Mouse (Mus musculus) MEL (cell line): ENCODE data around the gene Cryba2. TPM values are rescaled to one million over a fixed set of nuclear protein-coding genes. Genes with fewer than 3 reads are reported as not detected.

Source experiments
- DNase-seq: peaks from one replicate; pipeline ENCODE4 v3.0.0; 2011; ENCODE audit warnings: low read depth, low spot score
- H3K27ac ChIP-seq: 2 replicates; pipeline ENCODE4 v1.5.1; 2012; ENCODE audit warnings: low read depth, mild to moderate bottlenecking, control low read depth, low read length, moderate library complexity; ENCODE audit not compliant: control insufficient read depth
- H3K27me3 ChIP-seq, 2 experiments: fragments of 150-350 bp in 1 of 2; sonication (generic) in 1 of 2; 2 replicates each; pipeline ENCODE4 v1.6.1; 2012; ENCODE audit warnings: low read length in 2 of 2, mild to moderate bottlenecking in 2 of 2, improper control_type of control experiment in 1 of 2, moderate library complexity in 1 of 2; ENCODE audit not compliant: insufficient read depth in 2 of 2, control insufficient read depth in 1 of 2
- H3K36me3 ChIP-seq, 2 experiments: 2 replicates each; pipeline ENCODE4 v1.6.1; 2012 to 2014; ENCODE audit warnings: low read length in 2 of 2, improper control_type of control experiment in 1 of 2, inconsistent platforms in 1 of 2, mild to moderate bottlenecking in 1 of 2; ENCODE audit not compliant: insufficient read depth in 2 of 2, control insufficient read depth in 1 of 2
- H3K4me1 ChIP-seq, 2 experiments: fragments of 150-350 bp in 1 of 2; sonication (generic) in 1 of 2; 2 replicates each; pipeline ENCODE4 v1.6.1; 2012; ENCODE audit warnings: low read length in 2 of 2, improper control_type of control experiment in 1 of 2, mild to moderate bottlenecking in 1 of 2; ENCODE audit not compliant: insufficient read depth in 2 of 2, control insufficient read depth in 1 of 2
- H3K4me3 ChIP-seq, 2 experiments: fragments of 150-350 bp in 1 of 2; sonication (generic) in 1 of 2; 2 replicates each; pipeline ENCODE4 v1.5.1; 2012; ENCODE audit warnings: low read depth in 2 of 2, low read length in 2 of 2, mild to moderate bottlenecking in 2 of 2, moderate library complexity in 2 of 2, control low read depth in 1 of 2, improper control_type of control experiment in 1 of 2; ENCODE audit not compliant: control insufficient read depth in 1 of 2, insufficient read depth in 1 of 2
- H3K79me2 ChIP-seq: 2 replicates; pipeline ENCODE4 v1.6.1; 2012; ENCODE audit warnings: mild to moderate bottlenecking, low read length, moderate library complexity; ENCODE audit not compliant: control insufficient read depth, poor library complexity, insufficient read depth
- H3K9ac ChIP-seq: 2 replicates; pipeline ENCODE4 v1.6.1; 2012; ENCODE audit warnings: low read depth, mild to moderate bottlenecking, control low read depth, low read length, moderate library complexity; ENCODE audit not compliant: control insufficient read depth, poor library complexity, severe bottlenecking
- H3K9me3 ChIP-seq: fragments of 150-350 bp; sonication (generic); replicated peaks from 2 replicates; pipeline ENCODE4 v1.6.1; 2012; ENCODE audit warnings: mild to moderate bottlenecking, low read length, improper control_type of control experiment, moderate library complexity; ENCODE audit not compliant: insufficient read depth
- BHLHE40 ChIP-seq: IDR thresholded peaks from 2 replicates; pipeline ENCODE4 v1.6.1; 2012; ENCODE audit warnings: low read depth, mild to moderate bottlenecking, inconsistent platforms, low read length, improper control_type of control experiment, borderline replicate concordance
- CHD1 ChIP-seq: IDR thresholded peaks from 2 replicates; pipeline ENCODE4 v1.6.1; 2012; ENCODE audit warnings: low read depth, mild to moderate bottlenecking, inconsistent platforms, low read length, improper control_type of control experiment
- CHD2 ChIP-seq: IDR thresholded peaks from 2 replicates; pipeline ENCODE4 v1.6.1; 2011; ENCODE audit warnings: low read length, improper control_type of control experiment
- CTCF ChIP-seq, 3 experiments: IDR thresholded peaks in 2 of 3; conservative IDR thresholded peaks in 1 of 3; 2 replicates each; pipeline ENCODE4 v1.5.1; 2011 to 2012; ENCODE audit warnings: low read length in 3 of 3, low read depth in 2 of 3, mild to moderate bottlenecking in 2 of 3, improper control_type of control experiment in 1 of 3, inconsistent platforms in 1 of 3, mixed read lengths in 1 of 3, moderate library complexity in 1 of 3; ENCODE audit not compliant: control insufficient read depth in 1 of 3, insufficient read depth in 1 of 3, poor library complexity in 1 of 3, severe bottlenecking in 1 of 3
- GATA1 ChIP-seq: IDR thresholded peaks from 2 replicates; pipeline ENCODE4 v1.6.1; 2011; ENCODE audit warnings: low read depth, low read length, improper control_type of control experiment
- HCFC1 ChIP-seq: IDR thresholded peaks from 2 replicates; pipeline ENCODE4 v1.6.1; 2012; ENCODE audit warnings: low read depth, mild to moderate bottlenecking, inconsistent platforms, low read length, improper control_type of control experiment, moderate library complexity
- MAX ChIP-seq: IDR thresholded peaks from 2 replicates; pipeline ENCODE4 v1.6.1; 2011; ENCODE audit warnings: low read length, improper control_type of control experiment
- MAZ ChIP-seq: IDR thresholded peaks from 2 replicates; pipeline ENCODE4 v1.6.1; 2012; ENCODE audit warnings: low read depth, mild to moderate bottlenecking, inconsistent platforms, low read length, improper control_type of control experiment
- MEF2A ChIP-seq: IDR thresholded peaks from 2 replicates; pipeline ENCODE4 v1.6.1; 2014; ENCODE audit warnings: low read depth, mild to moderate bottlenecking, inconsistent platforms, low read length, improper control_type of control experiment; ENCODE audit not compliant: poor library complexity, insufficient replicate concordance, severe bottlenecking; ENCODE audit errors: extremely low read depth
- MYC ChIP-seq: IDR thresholded peaks from 2 replicates; pipeline ENCODE4 v1.6.1; 2011; ENCODE audit warnings: low read depth, mild to moderate bottlenecking, low read length, improper control_type of control experiment, moderate library complexity
- NRF1 ChIP-seq: IDR thresholded peaks from 2 replicates; pipeline ENCODE4 v1.6.1; 2014; ENCODE audit warnings: low read depth, mild to moderate bottlenecking, inconsistent platforms, low read length, improper control_type of control experiment, moderate library complexity; ENCODE audit not compliant: poor library complexity, insufficient read depth, severe bottlenecking
- POLR2A ChIP-seq, 2 experiments: IDR thresholded peaks; 2 replicates each; pipeline ENCODE4 v1.6.1; 2011 to 2012; ENCODE audit warnings: low read length in 2 of 2, mild to moderate bottlenecking in 2 of 2, control low read depth in 1 of 2, improper control_type of control experiment in 1 of 2, low read depth in 1 of 2, moderate library complexity in 1 of 2; ENCODE audit not compliant: control insufficient read depth in 1 of 2, insufficient read depth in 1 of 2, poor library complexity in 1 of 2
- POLR2AphosphoS5 ChIP-seq: IDR thresholded peaks from 2 replicates; pipeline ENCODE4 v1.6.1; 2012; ENCODE audit warnings: low read depth, borderline replicate concordance, mild to moderate bottlenecking, inconsistent platforms, low read length, moderate library complexity, mixed read lengths
- RAD21 ChIP-seq: IDR thresholded peaks from 2 replicates; pipeline ENCODE4 v1.6.1; 2011; ENCODE audit warnings: mild to moderate bottlenecking, low read depth, low read length, improper control_type of control experiment
- RCOR1 ChIP-seq: IDR thresholded peaks from 2 replicates; pipeline ENCODE4 v1.6.1; 2012; ENCODE audit warnings: low read depth, mild to moderate bottlenecking, inconsistent platforms, low read length, improper control_type of control experiment
- SMC3 ChIP-seq: IDR thresholded peaks from 2 replicates; pipeline ENCODE4 v1.6.1; 2011; ENCODE audit warnings: low read depth, low read length, improper control_type of control experiment
- TBP ChIP-seq: IDR thresholded peaks from 2 replicates; pipeline ENCODE4 v1.8.0; 2011; ENCODE audit warnings: low read depth, low read length, improper control_type of control experiment
- UBTF ChIP-seq: IDR thresholded peaks from 2 replicates; pipeline ENCODE4 v1.6.1; 2012; ENCODE audit warnings: low read depth, mild to moderate bottlenecking, inconsistent platforms, low read length, improper control_type of control experiment, moderate library complexity, borderline replicate concordance; ENCODE audit not compliant: insufficient read depth
- USF1 ChIP-seq: IDR thresholded peaks from 2 replicates; pipeline ENCODE4 v1.6.1; 2014; ENCODE audit warnings: low read depth, mild to moderate bottlenecking, inconsistent platforms, low read length, improper control_type of control experiment, moderate library complexity
- USF2 ChIP-seq, 2 experiments: IDR thresholded peaks; 2 replicates each; pipeline ENCODE4 v1.6.1; 2011 to 2012; ENCODE audit warnings: improper control_type of control experiment in 2 of 2, low read length in 2 of 2, borderline replicate concordance in 1 of 2, inconsistent platforms in 1 of 2, low read depth in 1 of 2, mild to moderate bottlenecking in 1 of 2; ENCODE audit not compliant: insufficient read depth in 1 of 2
- polyA plus RNA-seq, 2 experiments: library from polyadenylated mRNA; stranded (reverse) in 1 of 2; unstranded in 1 of 2; fragments of >175 nt in 1 of 2; fragments of >200 nt in 1 of 2; gene quantifications; 2 replicates each; pipeline versions ENCODE4 v1.2.1 to v1.2.4; 2012; ENCODE audit warnings: low replicate concordance in 2 of 2, low read depth in 1 of 2; ENCODE audit not compliant: insufficient read length in 2 of 2, insufficient read depth in 1 of 2, missing spikeins in 1 of 2
- total RNA-seq: library from RNA; depleted of rRNA; stranded (reverse); fragments of 300-350 nt; gene quantifications from 2 replicates; pipeline ENCODE4 v1.2.3, GENCODE M21; 2012

Gene Cryba2
- total and polyA plus RNA-seq, 3 experiments = not detected

GRCm38 (mm10) chr1:74861783-74862182 is 31.2 kb downstream of the Cryba2 start:
- Histone ChIP-seq H3K4me1 (no peaks in the 10 kb centered on the region), H3K9ac (no peak overlapping the region), H3K9me3 (no peaks in the 10 kb centered on the region), H3K79me2 (no peaks in the 10 kb centered on the region), H3K27me3 (no peaks in the 10 kb centered on the region), H3K36me3 (no peaks in the 10 kb centered on the region), H3K27ac (no peak overlapping the region), H3K4me3 (no peak overlapping the region)
- peak; percentile 12 for DNase-seq
- TF ChIP-seq RAD21 (peak; percentile 33), BHLHE40 (no peak), MYC (no peak), NRF1 (no peak), POLR2A (IDR thresholded peaks at IDR 0.05; ENCODE audit: control insufficient read depth in 1 of 2, insufficient read depth in 1 of 2, low read depth in 1 of 2, low read length in 2 of 2, poor library complexity in 1 of 2) (no peak), UBTF (no peak), SMC3 (peak; percentile 39), MEF2A (no peak), USF2 (IDR thresholded peaks at IDR 0.05; ENCODE audit: borderline replicate concordance in 1 of 2, insufficient read depth in 1 of 2, low read depth in 1 of 2, low read length in 2 of 2) (no peak), CTCF (IDR thresholded peaks at IDR 0.05 in 2 of 3, conservative IDR thresholded peaks at IDR 0.05 in 1 of 3; ENCODE audit: control insufficient read depth in 1 of 3, insufficient read depth in 1 of 3, low read depth in 2 of 3, low read length in 3 of 3, poor library complexity in 1 of 3, severe bottlenecking in 1 of 3) (peak; percentile 3 to 44 (median 28); a peak in 3 of 6 replicates), GATA1 (0 out of 2 replicates have a peak, but pooled peaks have one; percentile 11), MAZ (no peak), USF1 (no peak)

DNA sequence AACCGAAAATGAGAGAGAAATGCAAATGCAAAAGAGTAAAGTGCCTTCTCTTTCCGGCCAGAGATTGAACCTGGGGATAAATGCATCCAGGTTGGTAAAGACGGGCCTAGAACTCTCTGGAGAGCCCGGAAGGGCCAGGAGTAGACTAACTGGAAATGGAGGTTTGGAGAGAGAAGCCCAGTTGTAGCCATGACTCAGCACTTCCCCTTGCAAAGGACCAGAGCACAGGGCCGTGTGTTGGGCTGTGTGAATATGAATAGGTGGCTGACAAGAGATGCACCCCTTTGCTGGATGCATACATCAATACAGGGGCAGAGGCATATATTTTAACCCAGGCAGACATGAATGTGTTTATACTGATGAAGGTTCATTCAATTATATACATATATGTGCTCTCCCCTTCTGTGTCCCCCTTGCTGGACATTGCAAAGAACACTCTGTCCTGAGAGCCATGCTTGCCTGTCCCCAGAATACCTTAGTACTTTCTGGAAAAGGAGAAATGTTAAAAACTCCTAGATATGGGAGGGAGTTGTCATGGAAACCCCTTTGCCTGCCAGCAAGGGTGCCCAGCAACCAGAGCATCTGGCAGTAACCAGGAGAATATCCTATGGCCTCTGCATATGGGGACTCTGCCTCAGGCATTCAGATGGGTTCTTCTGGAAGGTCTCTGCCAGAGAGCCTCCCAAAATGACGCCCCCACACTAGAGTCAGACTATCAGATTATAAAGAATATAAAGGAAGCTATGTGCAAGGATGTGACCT is 33.5 kb downstream of the Cryba2 start:
- Histone ChIP-seq H3K9ac (no peak overlapping the region), H3K36me3 (no peaks in the 10 kb centered on the region), H3K79me2 (no peaks in the 10 kb centered on the region), H3K9me3 (no peaks in the 10 kb centered on the region), H3K4me3 (no peak overlapping the region), H3K27me3 (no peaks in the 10 kb centered on the region), H3K27ac (no peak overlapping the region), H3K4me1 (no peaks in the 10 kb centered on the region)
- peak; percentile 7 for DNase-seq
- TF ChIP-seq POLR2AphosphoS5 = no peak
- no peak for TF ChIP-seq RCOR1
- no peak for TF ChIP-seq SMC3
- TF ChIP-seq USF1 = no peak
- TF ChIP-seq RAD21 = no peak
- no peak for TF ChIP-seq CHD2
- TF ChIP-seq HCFC1 = no peak
- no peak for TF ChIP-seq MYC
- TF ChIP-seq CHD1 = no peak
- no peak for TF ChIP-seq MAX
- TF ChIP-seq MAZ = no peak
- TF ChIP-seq TBP = no peak
